Mouse (Mus musculus) limb, embryonic 14.5 days (tissue): Measurements from ENCODE around the gene Coro1c. TPM values are rescaled to one million over a fixed set of nuclear protein-coding genes. Genes with fewer than 3 reads are reported as not detected.
A peak's percentile ranks its signal among the peaks of the same experiment; 100 is the strongest.

Source experiments
- ATAC-seq: fragments of 200-750 bp; cut with Nextera tagmentation; 2 replicates; pipeline ENCODE4 v1.8.0; 2017; ENCODE audit warnings: low read depth, moderate number of reproducible peaks, moderate TSS enrichment; ENCODE audit not compliant: low FRiP score
- DNase-seq: peaks from one replicate; pipeline ENCODE4 v3.0.0-alpha.2; 2015; ENCODE audit warnings: low spot score
- H3K27ac ChIP-seq: fragments of 300-500 bp; sonication (generic); replicated peaks from 2 replicates; pipeline ENCODE4 v1.5.1; 2014; ENCODE audit warnings: low read depth, mild to moderate bottlenecking, low read length, moderate library complexity, mixed read lengths
- H3K27me3 ChIP-seq: fragments of 300-500 bp; sonication (generic); 2 replicates; pipeline ENCODE4 v1.6.1; 2014; ENCODE audit warnings: low read length, mixed read lengths; ENCODE audit not compliant: control insufficient read depth, insufficient read depth
- H3K36me3 ChIP-seq: fragments of 300-500 bp; sonication (generic); 2 replicates; pipeline ENCODE4 v1.6.1; 2014; ENCODE audit warnings: mild to moderate bottlenecking, low read length, moderate library complexity, mixed read lengths; ENCODE audit not compliant: control insufficient read depth, insufficient read depth
- H3K4me1 ChIP-seq: fragments of 300-500 bp; sonication (generic); 2 replicates; pipeline ENCODE4 v1.6.1; 2014; ENCODE audit warnings: antibody characterized with exemption, low read length, mixed read lengths; ENCODE audit not compliant: control insufficient read depth, insufficient read depth
- H3K4me2 ChIP-seq: fragments of 300-500 bp; sonication (generic); replicated peaks from 2 replicates; pipeline ENCODE4 v1.6.1; 2014; ENCODE audit warnings: low read depth, mild to moderate bottlenecking, low read length, moderate library complexity; ENCODE audit not compliant: severe bottlenecking
- H3K4me3 ChIP-seq: fragments of 300-500 bp; sonication (generic); replicated peaks from 2 replicates; pipeline ENCODE4 v1.5.1; 2014; ENCODE audit warnings: low read length
- H3K9ac ChIP-seq: fragments of 300-500 bp; sonication (generic); 2 replicates; pipeline ENCODE4 v1.6.1; 2014; ENCODE audit warnings: mild to moderate bottlenecking, low read depth, low read length, moderate library complexity; ENCODE audit not compliant: severe bottlenecking
- H3K9me3 ChIP-seq: fragments of 300-500 bp; sonication (generic); 2 replicates; pipeline ENCODE4 v1.6.1; 2016; ENCODE audit warnings: low read length; ENCODE audit not compliant: control insufficient read depth
- POLR2A ChIP-seq: fragments of 200-500 bp; IDR thresholded peaks from 2 replicates; pipeline ENCODE4 v1.8.0; 2012; ENCODE audit warnings: inconsistent platforms, mild to moderate bottlenecking, moderate library complexity, borderline replicate concordance; ENCODE audit not compliant: insufficient read depth, insufficient read length; ENCODE audit errors: extremely low read depth
- WGBS: fragments of 180-500 bp; shearing (Covaris S2); extraction: QIAGEN DNeasy Blood & Tissue Kit; methylation state at CpG from one replicate; pipeline ENCODE4 v1.1.7; 2014; 5-methylcytosine and 5-hydroxymethylcytosine counted together
- polyA plus RNA-seq, 2 experiments: library from polyadenylated mRNA; depleted of rRNA in 1 of 2; stranded (reverse) in 1 of 2; unstranded in 1 of 2; fragments of >200 nt; fragmentation: Nextera tagmentation in 1 of 2; extraction: Ambion mirVana in 1 of 2; gene quantifications; 2 replicates each; pipeline versions ENCODE4 v1.2.1 to v1.2.3; 2012 to 2014

Coro1c gene
- polyA plus RNA-seq, 2 experiments, result 68.9 to 92.4 TPM

DNA sequence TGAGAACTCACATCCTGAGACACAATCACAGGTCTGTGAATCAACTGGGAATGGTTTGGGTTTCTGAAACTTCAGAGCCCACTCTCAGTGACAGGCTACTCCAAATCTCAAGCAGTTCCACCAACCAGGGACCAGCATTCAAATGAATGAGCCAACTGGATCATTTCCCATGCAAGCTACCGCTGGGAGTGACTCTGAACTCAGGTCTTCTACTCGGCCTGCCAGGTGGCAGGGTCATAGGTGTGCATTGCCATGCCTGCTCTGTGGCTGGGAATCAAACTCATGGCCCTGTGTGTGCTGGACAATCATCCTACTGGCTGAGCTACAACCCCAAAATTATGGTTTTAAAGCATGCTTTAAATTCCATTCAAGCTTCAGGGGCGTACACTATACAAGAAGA, 31.0 kb downstream of the Coro1c start:
- Histone ChIP-seq H3K36me3 (peaks cover 40% of the 10 kb centered on the region), H3K4me2 (no peak overlapping the region), H3K9ac (no peak overlapping the region), H3K4me1 (peaks cover 17% of the 10 kb centered on the region), H3K27me3 (no peaks in the 10 kb centered on the region), H3K27ac (no peak overlapping the region), H3K9me3 (no peaks in the 10 kb centered on the region), H3K4me3 (no peak overlapping the region)
- 69% methylated on average over 3 of the region's 3 CpGs for whole genome bisulfite sequencing
- TF ChIP-seq POLR2A, result no peak
- ATAC-seq, result no peak
- no peak for DNase-seq

DNA sequence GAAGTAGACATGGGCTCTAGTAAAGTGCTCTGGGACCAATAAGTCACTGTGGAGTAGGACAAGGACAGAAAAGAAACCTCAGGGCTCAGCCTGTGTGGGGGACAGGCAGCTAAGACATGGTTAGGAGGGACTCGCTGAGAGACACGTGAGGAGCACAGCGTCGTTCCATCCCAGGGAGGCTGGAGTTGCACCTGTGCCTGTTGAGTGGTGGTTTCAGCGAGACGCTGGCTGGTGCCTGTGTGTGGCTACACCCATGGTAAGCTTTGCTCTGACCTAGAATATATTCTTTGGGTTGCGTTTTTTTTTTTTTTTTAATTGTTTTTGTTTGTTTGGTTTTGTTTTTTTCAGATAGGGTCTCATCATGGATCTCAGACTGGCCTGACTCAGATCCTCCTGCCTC, 32.4 kb downstream of the Coro1c start:
- WGBS, result 94% methylated on average over 7 of the region's 7 CpGs
- H3K9ac ChIP-seq, result no peak overlapping the region
- H3K9me3 ChIP-seq, result no peaks in the 10 kb centered on the region
- no peak overlapping the region for H3K27ac ChIP-seq
- no peak overlapping the region for H3K4me3 ChIP-seq
- peaks cover 29% of the 10 kb centered on the region for H3K4me1 ChIP-seq
- no peaks in the 10 kb centered on the region for H3K27me3 ChIP-seq
- H3K4me2 ChIP-seq, result no peak overlapping the region
- TF ChIP-seq POLR2A, result no peak
- ATAC-seq (no peak), DNase-seq (no peak)
- peaks cover 33% of the 10 kb centered on the region for H3K36me3 ChIP-seq

DNA sequence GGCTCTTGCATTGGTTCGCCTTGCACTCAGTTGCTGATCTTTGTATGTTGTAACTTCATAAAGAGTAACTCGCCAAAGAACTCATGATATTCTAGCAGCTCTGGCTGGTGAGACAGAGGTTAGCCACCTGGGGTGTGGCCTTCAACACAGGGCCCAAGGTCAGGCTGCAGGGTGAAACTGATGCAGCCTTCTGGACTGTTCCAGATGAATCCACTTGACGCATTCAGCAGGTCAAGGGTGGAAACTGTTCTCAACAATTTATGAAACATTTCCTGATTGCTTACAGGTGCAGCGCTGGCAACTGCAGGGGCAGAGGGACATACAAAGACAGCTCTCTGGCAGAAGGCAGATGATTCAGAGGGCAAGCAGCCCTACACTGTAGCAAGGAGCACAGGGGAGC, 32.9 kb downstream of the Coro1c start:
- DNase-seq (no peak), ATAC-seq (no peak)
- no peak for TF ChIP-seq POLR2A
- no peaks in the 10 kb centered on the region for H3K9me3 ChIP-seq
- H3K4me2 ChIP-seq, result no peak overlapping the region
- H3K9ac ChIP-seq, result no peak overlapping the region
- no peaks in the 10 kb centered on the region for H3K27me3 ChIP-seq
- H3K27ac ChIP-seq, result no peak overlapping the region
- H3K36me3 ChIP-seq, result peaks cover 31% of the 10 kb centered on the region
- peaks cover 34% of the 10 kb centered on the region for H3K4me1 ChIP-seq
- no peak overlapping the region for H3K4me3 ChIP-seq
- 87% methylated on average over 4 of the region's 4 CpGs for WGBS

DNA sequence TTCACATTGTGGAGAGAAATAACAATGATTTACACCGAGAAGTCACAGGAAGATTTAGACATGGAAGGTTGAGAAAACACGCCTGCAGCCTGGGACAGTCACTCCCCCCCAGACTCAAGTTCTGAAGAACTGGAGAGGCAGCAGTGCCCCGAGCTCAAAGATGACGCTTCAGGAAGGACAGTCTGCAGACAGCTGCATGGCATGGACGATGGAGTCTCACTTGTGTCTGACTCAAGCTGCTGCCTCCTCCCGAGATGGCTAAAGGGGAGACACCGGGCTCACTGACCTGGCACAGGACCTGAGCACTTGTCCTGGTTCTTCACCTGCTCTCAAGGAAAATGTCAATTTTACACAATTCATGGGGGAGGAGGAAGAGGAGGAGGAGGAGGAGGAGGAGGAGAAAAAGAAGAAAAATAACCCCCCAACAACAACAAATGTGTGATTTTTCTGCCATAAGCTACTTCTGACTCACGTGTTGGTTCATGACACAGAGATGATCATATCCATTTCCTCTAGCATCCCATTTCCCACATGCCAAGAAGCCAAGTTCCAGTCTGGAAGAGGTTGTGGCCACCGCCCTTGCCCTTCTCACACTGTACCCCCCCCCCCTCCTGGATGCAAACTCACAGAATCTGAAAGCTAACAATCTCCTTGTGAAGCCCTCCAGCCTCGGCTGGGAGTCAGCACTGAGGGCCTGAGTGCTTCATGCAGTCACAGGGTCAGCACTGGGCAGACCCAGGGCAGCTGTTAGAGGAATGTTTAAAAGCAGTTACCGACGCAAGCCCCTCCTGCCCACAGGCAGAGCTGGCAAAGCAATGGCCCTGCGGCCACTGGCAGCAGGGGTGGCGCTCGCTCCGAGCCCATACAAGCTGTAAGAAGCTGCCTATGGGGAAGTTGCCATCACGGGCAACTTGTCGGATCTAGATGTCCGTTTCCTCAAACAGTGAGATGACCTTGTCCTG, 34.2 kb downstream of the Coro1c start:
- WGBS, result 55% methylated on average over 19 of the region's 19 CpGs

DNA sequence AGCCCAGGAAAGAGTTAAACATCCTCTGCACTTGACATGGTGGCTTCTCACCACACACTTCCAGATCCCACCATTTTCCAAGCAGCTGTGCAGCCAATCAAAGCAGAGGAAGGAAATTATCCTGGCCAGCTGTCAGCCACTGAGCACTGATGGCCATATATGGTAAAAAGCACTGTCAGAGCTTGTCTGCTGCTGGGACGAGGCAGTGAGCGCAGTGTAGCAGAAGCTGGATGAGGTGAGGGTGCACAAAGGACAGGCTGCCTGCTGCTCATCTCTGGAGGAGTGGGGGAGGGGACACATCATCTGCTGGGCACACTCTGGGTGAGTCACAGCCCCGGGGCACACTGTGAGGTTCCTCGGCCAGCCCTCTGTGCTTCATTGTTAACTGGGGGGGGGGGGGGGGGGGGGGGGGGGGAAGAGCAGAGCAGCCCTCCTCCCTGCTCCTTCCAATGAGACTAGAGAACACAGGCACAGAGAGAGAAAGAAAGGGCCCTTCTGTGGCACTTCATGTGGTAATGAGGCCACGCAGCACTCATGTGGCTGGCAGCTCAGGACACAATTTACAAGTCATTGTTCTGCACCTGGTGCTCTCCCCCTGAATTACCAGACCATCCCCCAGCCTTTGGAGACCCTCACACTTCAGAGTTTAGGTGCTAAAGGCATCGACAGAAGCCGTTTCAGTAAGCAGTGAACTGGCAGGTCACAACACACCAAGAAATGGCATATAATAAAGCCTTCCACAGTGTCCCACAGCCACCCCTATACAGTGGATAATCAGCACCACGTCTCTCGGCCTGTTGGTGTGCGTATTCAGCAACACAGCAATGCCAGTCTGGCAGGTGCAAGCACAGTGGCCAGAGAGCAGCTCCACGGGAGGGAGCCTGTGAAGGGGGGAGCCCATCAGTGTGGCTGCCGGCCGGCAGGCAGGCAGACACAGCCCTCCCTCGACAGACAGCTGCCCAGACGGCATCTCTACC, 35.3 kb downstream of the Coro1c start:
- 2% methylated on average over 14 of the region's 15 CpGs for WGBS
- Histone ChIP-seq H3K9me3 (no peaks in the 10 kb centered on the region), H3K4me2 (peak overlapping the region; percentile 40), H3K9ac (peak overlapping the region; percentile 31; the same call in 1 of the 2 replicates), H3K4me1 (peaks cover 55% of the 10 kb centered on the region), H3K36me3 (peaks cover 15% of the 10 kb centered on the region), H3K4me3 (peak overlapping the region; percentile 15), H3K27ac (peak overlapping the region; percentile 72), H3K27me3 (no peaks in the 10 kb centered on the region)
- DNase-seq (peak; percentile 89), ATAC-seq (peak; percentile 81)
- TF ChIP-seq POLR2A, result peak; percentile 63; the same call in 1 of the 2 replicates

More for the DNA sequence above, 34.2 kb downstream of the Coro1c start:
- no peak for TF ChIP-seq POLR2A
- DNase-seq (no peak), ATAC-seq (no peak)
- H3K9ac ChIP-seq, result no peak overlapping the region; the same call in 1 of the 2 replicates
- H3K36me3 ChIP-seq, result peaks cover 20% of the 10 kb centered on the region
- H3K27ac ChIP-seq, result peak overlapping the region; percentile 72
- H3K4me1 ChIP-seq, result peaks cover 47% of the 10 kb centered on the region
- no peaks in the 10 kb centered on the region for H3K27me3 ChIP-seq
- no peaks in the 10 kb centered on the region for H3K9me3 ChIP-seq
- peak overlapping the region; percentile 40 for H3K4me2 ChIP-seq
- H3K4me3 ChIP-seq, result 0 out of 2 replicates have a peak overlapping the region, but pooled peaks have one; percentile 15
